Mouse (Mus musculus) kidney, embryonic 14.5 days (tissue): Measurements from ENCODE around the gene Ccdc74a. TPM values are rescaled to one million over a fixed set of nuclear protein-coding genes. Genes with fewer than 3 reads are reported as not detected.

Experiments
- ATAC-seq: fragments of 200-750 bp; cut with Nextera tagmentation; 2 replicates; pipeline ENCODE4 v1.8.0; 2017; ENCODE audit warnings: moderate number of reproducible peaks, mild to moderate bottlenecking, moderate TSS enrichment, moderate library complexity; ENCODE audit not compliant: low FRiP score, low TSS enrichment
- H3K27ac ChIP-seq: fragments of 300-500 bp; sonication (generic); 2 replicates; pipeline ENCODE4 v1.5.1; 2014; ENCODE audit warnings: low read depth, mild to moderate bottlenecking, low read length, moderate library complexity, mixed read lengths
- H3K27me3 ChIP-seq: fragments of 300-500 bp; sonication (generic); 2 replicates; pipeline ENCODE4 v1.6.1; 2014; ENCODE audit warnings: mild to moderate bottlenecking, low read length; ENCODE audit not compliant: control insufficient read depth, insufficient read depth
- H3K36me3 ChIP-seq: fragments of 300-500 bp; sonication (generic); 2 replicates; pipeline ENCODE4 v1.6.1; 2014; ENCODE audit warnings: low read length, mixed read lengths; ENCODE audit not compliant: control insufficient read depth, insufficient read depth
- H3K4me1 ChIP-seq: fragments of 300-500 bp; sonication (generic); 2 replicates; pipeline ENCODE4 v1.6.1; 2014; ENCODE audit warnings: low read length, mixed read lengths; ENCODE audit not compliant: control insufficient read depth, insufficient read depth
- H3K4me2 ChIP-seq: fragments of 300-500 bp; sonication (generic); replicated peaks from 2 replicates; pipeline ENCODE4 v1.6.1; 2014; ENCODE audit warnings: low read depth, mild to moderate bottlenecking, low read length
- H3K4me3 ChIP-seq: fragments of 300-500 bp; sonication (generic); 2 replicates; pipeline ENCODE4 v1.5.1; 2014; ENCODE audit warnings: mild to moderate bottlenecking, low read length
- H3K9ac ChIP-seq: fragments of 300-500 bp; sonication (generic); 2 replicates; pipeline ENCODE4 v1.6.1; 2014; ENCODE audit warnings: low read depth, mild to moderate bottlenecking, low read length, moderate library complexity
- H3K9me3 ChIP-seq: fragments of 300-500 bp; sonication (generic); 2 replicates; pipeline ENCODE4 v1.6.1; 2016; ENCODE audit warnings: low read length; ENCODE audit not compliant: control insufficient read depth
- WGBS: fragments of 180-500 bp; shearing (Covaris S2); extraction: QIAGEN DNeasy Blood & Tissue Kit; methylation state at CpG from one replicate; pipeline ENCODE4 v1.1.7; 2014; 5-methylcytosine and 5-hydroxymethylcytosine counted together
- polyA plus RNA-seq: library from polyadenylated mRNA; unstranded; fragments of >200 nt; fragmentation: Nextera tagmentation; extraction: Ambion mirVana; gene quantifications from 2 replicates; pipeline ENCODE4 v1.2.1, GENCODE M21; 2014

Ccdc74a gene
- polyA plus RNA-seq, 1 experiment from 2014 or later = 7.0 TPM

- Histone ChIP-seq H3K9ac (no peak overlapping the region), H3K4me3 (no peak overlapping the region), H3K4me1 (0 out of 2 replicates have a peak, but pooled peaks cover 12% of the 10 kb centered on the region), H3K36me3 (peaks cover 54% of the 10 kb centered on the region), H3K27ac (no peak overlapping the region), H3K9me3 (no peaks in the 10 kb centered on the region), H3K27me3 (no peaks in the 10 kb centered on the region), H3K4me2 (no peak overlapping the region)
- no peak for ATAC-seq
- 85% methylated on average over 16 of the region's 16 CpGs for WGBS
These were observed 3.8 kb downstream of the Ccdc74a start for GRCm38 (mm10) chr16:17649925-17650605.

GRCm38 (mm10) chr16:17650711-17651110 lies 4.4 kb downstream of the Ccdc74a start:
- Histone ChIP-seq H3K9me3 (no peaks in the 10 kb centered on the region), H3K27ac (no peak overlapping the region), H3K4me1 (0 out of 2 replicates have a peak, but pooled peaks cover 12% of the 10 kb centered on the region), H3K9ac (no peak overlapping the region), H3K4me2 (no peak overlapping the region), H3K36me3 (peaks cover 61% of the 10 kb centered on the region), H3K27me3 (no peaks in the 10 kb centered on the region), H3K4me3 (no peak overlapping the region)
- WGBS = 93% methylated on average over 1 of the region's 1 CpGs
- ATAC-seq = no peak

- Histone ChIP-seq H3K4me1 (no peaks in the 10 kb centered on the region), H3K4me3 (no peak overlapping the region), H3K27me3 (no peaks in the 10 kb centered on the region), H3K9me3 (no peaks in the 10 kb centered on the region), H3K4me2 (no peak overlapping the region), H3K9ac (no peak overlapping the region), H3K27ac (no peak overlapping the region), H3K36me3 (peaks cover 67% of the 10 kb centered on the region)
- 93% methylated on average over 4 of the region's 4 CpGs for WGBS
- no peak for ATAC-seq
These were observed 6.3 kb downstream of the Ccdc74a start for GRCm38 (mm10) chr16:17652607-17653006.

- ATAC-seq = no peak
- Histone ChIP-seq H3K36me3 (peaks cover 73% of the 10 kb centered on the region), H3K27me3 (no peaks in the 10 kb centered on the region), H3K4me1 (no peaks in the 10 kb centered on the region), H3K9me3 (no peaks in the 10 kb centered on the region), H3K4me3 (no peak overlapping the region), H3K27ac (no peak overlapping the region), H3K4me2 (no peak overlapping the region), H3K9ac (no peak overlapping the region)
- 96% methylated on average over 5 of the region's 5 CpGs for WGBS
These were observed 7.3 kb downstream of the Ccdc74a start for GRCm38 (mm10) chr16:17653601-17654000.

GRCm38 (mm10) chr16:17654188-17654795 lies 8.0 kb downstream of the Ccdc74a start:
- no peak overlapping the region for H3K27ac ChIP-seq
- no peak for ATAC-seq
- H3K4me1 ChIP-seq = no peaks in the 10 kb centered on the region
- H3K36me3 ChIP-seq = peaks cover 73% of the 10 kb centered on the region
- H3K9ac ChIP-seq = no peak overlapping the region
- no peak overlapping the region for H3K4me3 ChIP-seq
- no peaks in the 10 kb centered on the region for H3K27me3 ChIP-seq
- WGBS = 91% methylated on average over 4 of the region's 4 CpGs
- H3K9me3 ChIP-seq = no peaks in the 10 kb centered on the region
- H3K4me2 ChIP-seq = no peak overlapping the region

- H3K27me3 ChIP-seq = no peaks in the 10 kb centered on the region
- WGBS = 90% methylated on average over 5 of the region's 5 CpGs
- H3K9me3 ChIP-seq = no peaks in the 10 kb centered on the region
- H3K36me3 ChIP-seq = peaks cover 65% of the 10 kb centered on the region
- no peak overlapping the region for H3K27ac ChIP-seq
- H3K4me3 ChIP-seq = no peak overlapping the region
- H3K9ac ChIP-seq = no peak overlapping the region
- no peak overlapping the region for H3K4me2 ChIP-seq
- no peak for ATAC-seq
- no peaks in the 10 kb centered on the region for H3K4me1 ChIP-seq
These were observed 10.1 kb downstream of the Ccdc74a start for GRCm38 (mm10) chr16:17656212-17656871.

- Histone ChIP-seq H3K4me3 (no peak overlapping the region), H3K4me1 (no peaks in the 10 kb centered on the region), H3K9me3 (no peaks in the 10 kb centered on the region), H3K36me3 (peaks cover 60% of the 10 kb centered on the region), H3K4me2 (no peak overlapping the region), H3K27me3 (no peaks in the 10 kb centered on the region), H3K27ac (no peak overlapping the region), H3K9ac (no peak overlapping the region)
- ATAC-seq = no peak
These were observed 19.3 kb downstream of the Ccdc74a start for GRCm38 (mm10) chr16:17665568-17665967.

- Histone ChIP-seq H3K9me3 (no peaks in the 10 kb centered on the region), H3K4me1 (no peaks in the 10 kb centered on the region), H3K9ac (no peak overlapping the region), H3K27ac (no peak overlapping the region), H3K4me2 (no peak overlapping the region), H3K4me3 (no peak overlapping the region), H3K27me3 (no peaks in the 10 kb centered on the region), H3K36me3 (peaks cover 67% of the 10 kb centered on the region)
- ATAC-seq = no peak
These were observed 23.6 kb downstream of the Ccdc74a start for GRCm38 (mm10) chr16:17669886-17670285.

- no peak for ATAC-seq
- 90% methylated on average over 3 of the region's 3 CpGs for WGBS
- H3K4me2 ChIP-seq = no peak overlapping the region
- no peaks in the 10 kb centered on the region for H3K27me3 ChIP-seq
- no peak overlapping the region for H3K27ac ChIP-seq
- no peak overlapping the region for H3K9ac ChIP-seq
- no peaks in the 10 kb centered on the region for H3K4me1 ChIP-seq
- no peak overlapping the region for H3K4me3 ChIP-seq
- no peaks in the 10 kb centered on the region for H3K9me3 ChIP-seq
- H3K36me3 ChIP-seq = peaks cover 30% of the 10 kb centered on the region
These were observed 48.6 kb downstream of the Ccdc74a start for GRCm38 (mm10) chr16:17694860-17695259.
